Mouse (Mus musculus) Muller cell, postnatal 12 days (primary cell): ENCODE data around the gene Trpm3.

Source experiments
- DNase-seq: peaks from one replicate; pipeline ENCODE4 v3.0.0-alpha.2; 2015; ENCODE audit errors: inconsistent ontology term

The Trpm3 gene

DNA sequence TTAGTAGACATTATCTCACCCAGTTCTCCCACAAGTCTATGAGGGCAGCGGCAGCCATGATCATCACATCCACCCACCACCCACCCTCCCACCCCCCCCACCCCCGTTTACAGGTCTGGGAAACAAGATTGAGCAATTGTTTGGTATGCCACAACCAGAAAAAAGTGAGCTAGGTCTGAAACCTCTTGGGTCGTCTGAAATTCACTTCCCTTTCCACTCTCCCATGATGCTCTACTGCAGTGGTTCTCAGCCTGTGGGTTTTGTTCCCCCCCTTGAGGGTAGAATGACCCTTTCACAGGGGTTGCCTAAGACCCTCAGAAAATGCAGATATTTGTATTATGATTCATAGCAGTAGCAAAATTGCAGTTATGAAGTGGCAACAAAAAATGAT lies 778.5 kb downstream of the Trpm3 start:
- no peak for DNase-seq

GRCm38 (mm10) chr19:22920949-22921348 lies 782.1 kb downstream of the Trpm3 start:
- no peak for DNase-seq

DNA sequence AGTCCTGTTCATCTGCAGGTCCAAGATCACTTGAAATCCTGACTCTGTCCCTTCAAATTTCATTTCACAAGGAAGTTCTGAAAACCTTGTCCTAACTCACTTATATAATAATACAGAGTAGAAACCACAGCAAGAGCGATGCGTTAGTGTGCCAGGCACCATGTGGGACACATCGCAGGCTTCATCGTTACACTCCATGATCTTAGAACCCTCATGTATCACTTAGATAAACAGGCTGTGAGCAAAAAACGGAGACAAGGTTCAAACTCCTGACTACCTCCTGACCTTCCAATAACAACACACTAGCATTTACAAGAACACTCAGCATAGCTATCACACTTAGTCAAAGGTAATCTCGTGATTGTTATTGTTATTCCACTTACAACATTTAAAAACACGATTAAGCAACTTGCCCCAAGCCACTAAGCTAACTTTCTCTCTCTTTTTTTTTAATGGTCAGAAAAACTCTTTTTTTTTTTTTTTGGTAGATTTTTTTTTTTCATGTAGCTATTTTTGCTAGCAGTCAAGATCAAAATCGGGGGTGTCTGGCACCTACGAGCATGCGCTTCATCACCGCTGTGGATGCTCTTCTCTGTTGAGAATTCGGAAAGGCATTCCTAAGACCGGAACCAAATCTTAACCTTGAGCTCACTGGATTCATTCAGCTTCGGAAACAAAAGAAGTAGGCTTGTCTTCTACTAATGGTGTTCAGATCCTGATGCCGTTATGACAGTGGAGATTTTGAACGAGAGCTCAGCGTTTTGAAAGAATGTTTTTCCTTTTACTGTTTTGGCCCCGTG lies 784.2 kb downstream of the Trpm3 start:
- DNase-seq: no peak

GRCm38 (mm10) chr19:22925284-22925683 lies 786.4 kb downstream of the Trpm3 start:
- no peak for DNase-seq

GRCm38 (mm10) chr19:22926753-22927152 lies 787.9 kb downstream of the Trpm3 start:
- DNase-seq: no peak

DNA sequence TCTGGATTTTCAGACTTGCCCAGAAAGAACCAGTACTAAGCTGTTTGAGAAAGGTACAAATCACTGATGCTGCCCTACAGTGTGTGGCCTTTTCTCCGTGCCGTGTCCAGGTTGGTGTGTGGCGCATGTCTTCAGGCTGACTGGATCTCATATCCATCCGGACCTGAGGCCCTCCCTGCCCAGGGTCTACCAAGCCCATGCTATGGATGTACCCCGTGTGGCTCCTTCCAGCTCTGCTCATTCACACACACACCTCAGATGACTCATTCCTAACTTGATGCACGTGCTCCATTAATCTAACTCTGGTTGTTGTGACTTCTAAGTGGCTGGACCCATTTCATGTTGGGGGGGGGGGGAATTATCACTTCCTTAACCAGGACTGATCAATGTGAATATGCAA lies 789.5 kb downstream of the Trpm3 start:
- no peak for DNase-seq

DNA sequence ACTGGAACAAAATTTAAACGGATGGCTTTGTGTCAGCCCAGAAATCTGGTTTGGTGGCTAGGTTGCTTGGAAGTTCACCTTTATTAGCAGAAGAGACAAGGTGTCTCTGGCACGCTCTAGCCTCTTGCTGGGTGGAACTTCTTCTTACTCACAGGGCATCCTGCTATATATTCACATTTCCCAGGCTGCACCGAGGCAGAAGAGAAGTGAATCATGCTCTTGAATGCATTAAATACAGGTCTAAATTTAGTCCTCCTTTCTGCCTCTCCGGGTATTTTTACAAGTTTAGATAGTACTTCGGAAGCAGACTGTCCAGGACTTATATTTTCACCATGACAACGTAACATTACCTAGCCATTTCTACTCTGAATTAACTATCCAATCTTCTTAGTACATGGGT lies 790.9 kb downstream of the Trpm3 start:
- no peak for DNase-seq

DNA sequence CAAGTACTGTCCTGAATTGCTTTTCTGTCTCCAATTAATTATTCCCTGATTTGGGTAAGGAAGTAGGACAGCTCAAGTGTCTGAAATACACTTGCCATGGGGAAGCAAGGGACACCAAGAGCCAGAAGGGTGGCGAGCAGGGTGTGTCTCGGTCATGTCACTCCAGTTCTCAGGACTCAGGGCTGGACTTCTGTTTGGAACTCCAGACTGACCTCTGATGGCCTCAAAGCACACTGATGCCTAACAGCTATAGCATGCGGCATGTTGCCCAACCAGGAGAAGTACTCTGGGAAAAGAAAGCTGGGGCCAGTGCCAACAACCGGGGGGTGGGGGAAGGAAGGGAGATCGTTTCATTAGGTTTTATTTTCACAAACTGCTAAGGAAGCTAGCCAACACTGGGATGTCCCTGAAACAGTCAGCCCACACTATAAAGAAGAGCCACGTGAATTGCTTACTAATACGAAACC lies 791.6 kb downstream of the Trpm3 start:
- DNase-seq: peak; percentile 48

DNA sequence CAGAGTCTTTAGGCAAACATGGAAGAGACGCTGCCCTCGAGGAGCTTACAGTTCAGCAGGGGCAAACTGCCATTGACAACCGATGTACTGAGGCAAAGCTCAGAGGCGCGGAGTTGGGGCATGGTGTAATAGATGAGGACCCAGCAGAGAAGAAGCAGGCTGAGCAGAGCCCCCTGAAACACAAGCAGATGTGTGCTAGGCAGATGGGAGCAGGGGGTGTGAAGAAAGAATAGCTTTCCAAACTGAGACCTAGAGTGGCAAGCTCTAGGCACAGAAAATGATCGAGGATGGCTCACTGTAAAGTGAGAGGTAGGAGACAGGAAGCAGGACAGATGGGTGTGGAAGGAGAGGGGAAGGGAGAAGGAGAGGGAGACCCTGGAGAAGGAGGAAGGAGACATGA lies 792.2 kb downstream of the Trpm3 start:
- DNase-seq: no peak

DNA sequence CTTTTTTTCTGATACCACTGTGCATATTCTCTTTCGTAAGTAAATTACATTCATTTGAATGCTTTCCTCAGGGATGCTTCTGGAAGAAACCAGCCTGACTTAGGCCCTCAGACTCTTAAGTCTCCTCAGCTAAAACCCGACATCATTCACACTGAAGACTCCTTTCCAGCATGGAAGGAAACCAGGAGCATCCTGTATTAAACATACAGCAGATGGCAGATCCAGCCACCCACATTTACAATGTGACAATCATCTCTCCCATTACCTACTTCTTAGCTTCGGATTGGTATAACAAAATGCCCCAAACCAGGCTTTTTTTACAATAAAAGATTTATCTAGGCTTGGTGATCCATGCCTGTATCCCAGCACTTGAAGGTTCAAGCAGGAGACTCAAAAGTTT lies 796.2 kb downstream of the Trpm3 start:
- DNase-seq: no peak

GRCm38 (mm10) chr19:22938848-22939724 lies 800.2 kb downstream of the Trpm3 start:
- no peak for DNase-seq

- no peak for DNase-seq
These were observed 801.0 kb downstream of the Trpm3 start for GRCm38 (mm10) chr19:22939836-22940235.

DNA sequence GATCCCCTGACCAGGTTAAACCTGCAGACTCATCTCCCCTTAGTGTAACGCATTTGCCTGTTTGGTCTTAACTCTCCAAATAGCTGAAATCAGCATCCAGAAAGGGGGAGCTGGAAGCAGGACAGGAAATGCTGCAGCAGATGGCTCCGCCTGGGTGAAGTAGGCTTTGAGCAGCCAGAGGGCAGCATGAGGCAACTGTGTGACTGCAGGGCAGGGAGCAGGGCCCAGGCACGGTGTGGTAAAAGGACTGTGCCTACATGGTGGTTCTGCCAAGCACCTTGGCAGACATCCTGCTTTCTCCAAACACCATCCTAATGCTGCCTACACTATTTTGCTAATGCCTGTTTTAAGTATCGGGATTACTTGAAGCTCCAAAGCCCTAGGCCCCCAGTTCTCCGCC lies 801.6 kb downstream of the Trpm3 start:
- DNase-seq: peak; percentile 73

- no peak for DNase-seq
These were observed 802.1 kb downstream of the Trpm3 start for GRCm38 (mm10) chr19:22940956-22941355.

- no peak for DNase-seq
These were observed 813.6 kb downstream of the Trpm3 start for GRCm38 (mm10) chr19:22952480-22952879.

DNA sequence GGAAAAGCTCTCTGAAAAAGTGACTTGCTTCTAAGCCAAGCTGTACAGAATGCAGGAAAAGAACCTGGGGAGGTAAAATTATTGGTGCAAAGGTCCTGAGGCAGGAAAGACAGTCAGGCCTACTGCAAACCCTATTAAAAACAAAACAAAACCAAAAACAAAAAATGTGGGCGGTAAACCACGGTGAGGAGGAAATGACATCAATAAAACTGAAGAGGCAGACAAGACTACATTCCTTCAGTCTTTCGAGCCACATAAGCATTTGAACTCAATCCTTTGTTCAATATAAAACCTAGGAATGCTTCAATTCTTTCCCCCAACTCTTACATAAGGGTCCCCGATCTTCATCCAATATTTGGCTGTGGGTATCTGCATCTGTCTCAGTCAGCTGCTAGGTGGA lies 814.3 kb downstream of the Trpm3 start:
- DNase-seq: peak; percentile 51

- no peak for DNase-seq
These were observed 819.6 kb downstream of the Trpm3 start for GRCm38 (mm10) chr19:22958414-22958813.

DNA sequence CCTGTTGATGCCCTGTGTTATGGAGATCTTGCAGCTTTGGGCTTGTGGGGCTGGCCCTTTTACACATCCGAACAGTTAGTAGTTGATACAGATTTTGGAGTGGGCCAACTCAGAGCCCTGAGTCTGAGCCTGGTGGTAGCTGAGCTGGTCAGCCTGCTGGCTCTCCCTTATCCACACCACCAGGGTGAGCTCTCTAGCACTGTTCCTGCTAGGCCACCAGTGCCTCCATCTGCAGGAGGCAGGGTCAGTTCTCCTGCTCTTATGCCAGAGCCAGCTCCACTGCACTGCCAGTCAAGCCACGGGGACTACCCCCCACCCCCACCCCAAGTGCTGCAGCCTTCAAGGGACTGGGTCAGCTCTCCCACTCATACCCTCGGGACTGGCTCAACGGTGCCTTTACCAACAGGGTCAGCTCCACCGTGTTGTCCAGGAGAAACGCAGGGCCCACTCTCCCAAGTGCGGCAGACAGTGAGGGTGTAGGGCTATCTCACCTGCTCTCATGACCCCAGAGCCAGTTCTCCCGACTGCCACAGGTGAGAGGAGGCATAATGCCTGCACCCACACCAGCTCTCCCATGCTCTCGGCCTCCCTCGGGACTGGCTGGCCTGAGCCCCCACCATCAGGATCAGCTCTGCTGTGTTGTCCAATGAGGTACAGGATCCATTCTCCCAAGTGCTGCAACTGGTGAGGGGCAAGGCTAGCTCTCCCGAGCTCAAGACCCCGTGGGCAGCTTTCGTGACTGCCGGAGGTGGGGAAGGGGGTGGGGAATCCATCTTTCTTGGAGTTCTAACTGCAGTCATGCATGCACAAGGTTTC lies 821.8 kb downstream of the Trpm3 start:
- DNase-seq: no peak

DNA sequence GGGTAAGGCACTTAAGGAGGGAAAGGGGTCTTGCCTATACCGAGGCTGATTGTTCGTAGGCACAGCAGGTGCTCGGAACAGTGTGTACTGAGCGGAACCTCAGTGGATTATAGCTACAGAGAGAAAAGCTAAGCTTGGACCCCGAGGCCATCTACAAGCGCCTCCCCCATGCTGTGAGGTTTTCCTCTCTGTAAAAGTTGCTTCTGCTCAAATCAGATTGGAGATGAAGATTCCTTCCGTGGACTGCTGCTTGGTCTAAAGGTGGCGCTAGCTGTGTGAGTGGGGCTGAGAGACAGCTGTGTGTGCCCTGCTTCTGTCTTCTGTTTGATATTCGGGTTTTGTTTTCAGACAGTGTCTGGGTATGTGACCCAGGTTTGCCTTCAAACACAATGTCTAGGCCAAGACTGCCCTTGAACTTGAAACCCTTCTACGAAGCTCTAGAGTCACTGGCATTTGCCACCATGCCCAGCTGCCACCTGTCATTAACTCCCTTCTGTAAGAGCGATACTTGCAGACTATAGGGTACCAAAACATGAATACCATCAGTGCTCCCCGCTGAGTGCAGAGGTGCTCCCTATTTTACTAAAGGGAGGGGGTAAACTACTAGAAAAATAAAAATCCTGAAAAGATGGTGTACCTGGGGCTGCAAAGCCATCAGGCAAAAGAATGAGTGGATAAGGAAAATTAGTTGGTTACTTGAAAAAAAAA lies 823.3 kb downstream of the Trpm3 start:
- no peak for DNase-seq

GRCm38 (mm10) chr19:22962731-22963130 lies 823.9 kb downstream of the Trpm3 start:
- DNase-seq: no peak

- DNase-seq: no peak
These were observed 825.0 kb downstream of the Trpm3 start for GRCm38 (mm10) chr19:22963726-22964398.
